Mouse (Mus musculus): Measurements from ENCODE around the gene Cdv3.

The Cdv3 gene

GRCm38 (mm10) chr9:103365290-103366247 lies at the start of gene Cdv3:
TSS of gene Cdv3 (minus strand) at chr9:103365840.
- peak; percentile 99 for DNase-seq (ENCODE audit: extremely low spot score)

- no peak for DNase-seq (ENCODE audit: extremely low spot score)
These were observed 47.8 kb upstream of the Cdv3 start for GRCm38 (mm10) chr9:103413457-103413856.

- DNase-seq (ENCODE audit: extremely low spot score): no peak
These were observed 43.5 kb upstream of the Cdv3 start for GRCm38 (mm10) chr9:103409119-103409518.

- DNase-seq (ENCODE audit: extremely low spot score): no peak
These were observed 42.6 kb upstream of the Cdv3 start for GRCm38 (mm10) chr9:103408136-103408777.

- DNase-seq (ENCODE audit: extremely low spot score): no peak
These were observed 37.8 kb upstream of the Cdv3 start for GRCm38 (mm10) chr9:103403331-103403973.

GRCm38 (mm10) chr9:103398509-103399157 lies 33.0 kb upstream of the Cdv3 start:
- no peak for DNase-seq (ENCODE audit: extremely low spot score)

GRCm38 (mm10) chr9:103393256-103393655 lies 27.6 kb upstream of the Cdv3 start:
- no peak for DNase-seq (ENCODE audit: extremely low spot score)

GRCm38 (mm10) chr9:103391796-103392372 lies 26.2 kb upstream of the Cdv3 start:
- no peak for DNase-seq (ENCODE audit: extremely low spot score)

- DNase-seq (ENCODE audit: extremely low spot score): no peak
These were observed 23.6 kb upstream of the Cdv3 start for GRCm38 (mm10) chr9:103389261-103389660.

- DNase-seq (ENCODE audit: extremely low spot score): no peak
These were observed 21.5 kb upstream of the Cdv3 start for GRCm38 (mm10) chr9:103387011-103387653.

- DNase-seq (ENCODE audit: extremely low spot score): no peak
These were observed 20.9 kb upstream of the Cdv3 start for GRCm38 (mm10) chr9:103386573-103386972.

- DNase-seq (ENCODE audit: extremely low spot score): no peak
These were observed 20.0 kb upstream of the Cdv3 start for GRCm38 (mm10) chr9:103385600-103385999.

- no peak for DNase-seq (ENCODE audit: extremely low spot score)
These were observed 18.6 kb upstream of the Cdv3 start for GRCm38 (mm10) chr9:103384141-103384796.

- no peak for DNase-seq (ENCODE audit: extremely low spot score)
These were observed 17.9 kb upstream of the Cdv3 start for GRCm38 (mm10) chr9:103383576-103383975.

- no peak for DNase-seq (ENCODE audit: extremely low spot score)
These were observed 17.3 kb upstream of the Cdv3 start for GRCm38 (mm10) chr9:103382989-103383388.

- DNase-seq (ENCODE audit: extremely low spot score): no peak
These were observed 14.9 kb upstream of the Cdv3 start for GRCm38 (mm10) chr9:103380566-103380965.

- no peak for DNase-seq (ENCODE audit: extremely low spot score)
These were observed 13.6 kb upstream of the Cdv3 start for GRCm38 (mm10) chr9:103379199-103379598.

GRCm38 (mm10) chr9:103378686-103379085 lies 13.0 kb upstream of the Cdv3 start:
- DNase-seq (ENCODE audit: extremely low spot score): no peak

GRCm38 (mm10) chr9:103376346-103377320 lies 11.0 kb upstream of the Cdv3 start:
- DNase-seq (ENCODE audit: extremely low spot score): no peak

Data from embryo, embryonic 9.5 days (tissue).